Mouse (Mus musculus) intestine, embryonic 15.5 days (tissue): ENCODE results near the gene Arpc4. TPM values are rescaled to one million over a fixed set of nuclear protein-coding genes. Genes with fewer than 3 reads are reported as not detected.

Experiments used
- ATAC-seq: fragments of 200-750 bp; cut with Nextera tagmentation; 2 replicates; pipeline ENCODE4 v1.8.0; 2017; ENCODE audit warnings: moderate TSS enrichment, moderate library complexity
- H3K27ac ChIP-seq: fragments of 300-500 bp; sonication (generic); 2 replicates; pipeline ENCODE4 v1.5.1; 2015; ENCODE audit warnings: mild to moderate bottlenecking, inconsistent platforms
- H3K27me3 ChIP-seq: fragments of 300-500 bp; sonication (generic); replicated peaks from 2 replicates; pipeline ENCODE4 v1.6.1; 2015; ENCODE audit warnings: inconsistent platforms
- H3K36me3 ChIP-seq: fragments of 300-500 bp; sonication (generic); 2 replicates; pipeline ENCODE4 v1.6.1; 2015; ENCODE audit warnings: inconsistent platforms
- H3K4me1 ChIP-seq: fragments of 300-500 bp; sonication (generic); replicated peaks from 2 replicates; pipeline ENCODE4 v1.6.1; 2015; ENCODE audit warnings: inconsistent platforms
- H3K4me2 ChIP-seq: fragments of 300-500 bp; sonication (generic); replicated peaks from 2 replicates; pipeline ENCODE4 v1.6.1; 2015; ENCODE audit warnings: mild to moderate bottlenecking, inconsistent platforms
- H3K4me3 ChIP-seq: fragments of 300-500 bp; sonication (generic); replicated peaks from 2 replicates; pipeline ENCODE4 v1.5.1; 2015; ENCODE audit warnings: inconsistent platforms
- H3K9ac ChIP-seq: fragments of 300-500 bp; sonication (generic); 2 replicates; pipeline ENCODE4 v1.6.1; 2015; ENCODE audit warnings: inconsistent platforms
- H3K9me3 ChIP-seq: fragments of 300-500 bp; sonication (generic); 2 replicates; pipeline ENCODE4 v1.6.1; 2016; ENCODE audit warnings: inconsistent platforms
- WGBS: fragments of 180-500 bp; shearing (Covaris S2); methylation state at CpG from one replicate; pipeline ENCODE4 v1.1.7; 2015; 5-methylcytosine and 5-hydroxymethylcytosine counted together
- polyA plus RNA-seq: library from polyadenylated mRNA; unstranded; fragments of >200 nt; fragmentation: Nextera tagmentation; extraction: Ambion mirVana; gene quantifications from 2 replicates; pipeline ENCODE4 v1.2.1, GENCODE M21; 2015

Gene Arpc4
- polyA plus RNA-seq, 1 experiment from 2014 or later: 427 TPM

- Histone ChIP-seq H3K4me3 (no peak within 1 kb of the TSS), H3K4me1 (0 out of 2 replicates have a peak, but pooled peaks cover 2% of the 10 kb centered on the region), H3K27ac (0 out of 2 replicates have a peak within 1 kb of the TSS, but pooled peaks have one; percentile 54), H3K4me2 (peak within 1 kb of the TSS; percentile 35; the same call in 1 of the 2 replicates), H3K9ac (no peak within 1 kb of the TSS), H3K9me3 (no peaks in the 10 kb centered on the region), H3K36me3 (no peaks in the 10 kb centered on the region), H3K27me3 (no peaks in the 10 kb centered on the region)
- no peak for ATAC-seq
- 82% methylated on average over 9 of the region's 9 CpGs for WGBS
These were observed 57.8 kb downstream of the Arpc4 start, which contains the start of gene Cidec for GRCm38 (mm10) chr6:113435664-113436205. Gene Cidec (minus strand): TSS chr6:113435760.

GRCm38 (mm10) chr6:113437135-113437534 is 59.2 kb downstream of the Arpc4 start:
- Histone ChIP-seq H3K4me2 (no peak overlapping the region), H3K9me3 (no peaks in the 10 kb centered on the region), H3K4me1 (0 out of 2 replicates have a peak, but pooled peaks cover 2% of the 10 kb centered on the region), H3K4me3 (no peak overlapping the region), H3K9ac (no peak overlapping the region), H3K27ac (no peak overlapping the region), H3K36me3 (no peaks in the 10 kb centered on the region), H3K27me3 (no peaks in the 10 kb centered on the region)
- 74% methylated on average over 12 of the region's 12 CpGs for WGBS
- no peak for ATAC-seq

GRCm38 (mm10) chr6:113438721-113439430 is 61.0 kb downstream of the Arpc4 start:
- H3K4me1 ChIP-seq: peaks cover 7% of the 10 kb centered on the region; the same call in 1 of the 2 replicates
- H3K9me3 ChIP-seq: no peaks in the 10 kb centered on the region
- no peak overlapping the region for H3K27ac ChIP-seq
- H3K4me2 ChIP-seq: no peak overlapping the region
- no peak for ATAC-seq
- H3K4me3 ChIP-seq: no peak overlapping the region
- no peaks in the 10 kb centered on the region for H3K36me3 ChIP-seq
- no peaks in the 10 kb centered on the region for H3K27me3 ChIP-seq
- 45% methylated on average over 12 of the region's 12 CpGs for WGBS
- no peak overlapping the region for H3K9ac ChIP-seq

Other genes with a start within 250 kb of the Arpc4 start
- gene Lhfpl4, start 182.7 kb upstream of the Arpc4 start, polyA plus RNA-seq: 1.7 and 2.3 TPM in 2 replicates
- 31.9 and 32.2 TPM in 2 replicates for gene Mtmr14, start 140.3 kb upstream of the Arpc4 start, polyA plus RNA-seq
- gene Cpne9, start 95.8 kb upstream of the Arpc4 start, polyA plus RNA-seq: 0.14 TPM in 1 of 2 replicates, not detected in the other
- gene Brpf1, start 71.0 kb upstream of the Arpc4 start, polyA plus RNA-seq: 13.6 and 15.3 TPM in 2 replicates
- gene Ogg1, start 51.1 kb upstream of the Arpc4 start, polyA plus RNA-seq: 11.3 and 13.3 TPM in 2 replicates
- 75.2 and 75.4 TPM in 2 replicates for gene Camk1, start 34.1 kb upstream of the Arpc4 start, polyA plus RNA-seq
- gene Tada3, start 232 bp upstream of the Arpc4 start, polyA plus RNA-seq: 41.3 and 44.0 TPM in 2 replicates
- gene Ttll3, start 11.1 kb downstream of the Arpc4 start, polyA plus RNA-seq: 3.7 and 4.1 TPM in 2 replicates
- gene Rpusd3, start 41.2 kb downstream of the Arpc4 start, polyA plus RNA-seq: 24.3 and 25.6 TPM in 2 replicates
- gene Cidec, start 57.6 kb downstream of the Arpc4 start, polyA plus RNA-seq: 11.8 and 12.8 TPM in 2 replicates
- gene Jagn1, start 64.5 kb downstream of the Arpc4 start, polyA plus RNA-seq: 83.8 and 87.7 TPM in 2 replicates
- 7.8 and 8.4 TPM in 2 replicates for gene Il17re, start 80.4 kb downstream of the Arpc4 start, polyA plus RNA-seq
- 26.6 and 27.2 TPM in 2 replicates for gene Il17rc, start 93.3 kb downstream of the Arpc4 start, polyA plus RNA-seq
- gene Creld1, start 105.2 kb downstream of the Arpc4 start, polyA plus RNA-seq: 21.9 and 22.7 TPM in 2 replicates
- 0.43 and 0.45 TPM in 2 replicates for gene Prrt3, start 123.8 kb downstream of the Arpc4 start, polyA plus RNA-seq
- gene Emc3, start 153.5 kb downstream of the Arpc4 start, polyA plus RNA-seq: 84.2 and 88.3 TPM in 2 replicates
- gene Fancd2, start 153.6 kb downstream of the Arpc4 start, polyA plus RNA-seq: 9.6 and 10.3 TPM in 2 replicates
- 0.13 TPM in 1 of 2 replicates, not detected in the other for gene Fancd2os, start 222.6 kb downstream of the Arpc4 start, polyA plus RNA-seq
- gene Brk1, start 226.7 kb downstream of the Arpc4 start, polyA plus RNA-seq: 198 and 201 TPM in 2 replicates
- gene Vhl, start 245.8 kb downstream of the Arpc4 start, polyA plus RNA-seq: 33.3 and 37.5 TPM in 2 replicates